Mouse (Mus musculus) layer of hippocampus, postnatal 25 days (tissue): ENCODE measurements around the gene Arhgap11a. TPM values are rescaled to one million over a fixed set of nuclear protein-coding genes. Genes with fewer than 3 reads are reported as not detected.
A peak's percentile ranks its signal among the peaks of the same experiment; 100 is the strongest.

ENCODE experiments used
- DNase-seq, 2 experiments: peaks; one replicate each; pipeline ENCODE4 v3.0.0; 2022; ENCODE audit warnings: mixed read lengths in 2 of 2, low spot score in 1 of 2; ENCODE audit errors: extremely low spot score in 1 of 2
- total RNA-seq, 2 experiments: library from RNA; stranded (reverse); gene quantifications; 2 replicates each; pipeline ENCODE4 v1.2.3; 2021

Arhgap11a gene
- total RNA-seq, 2 experiments from 2014 or later = 2.0 to 2.4 TPM

DNA sequence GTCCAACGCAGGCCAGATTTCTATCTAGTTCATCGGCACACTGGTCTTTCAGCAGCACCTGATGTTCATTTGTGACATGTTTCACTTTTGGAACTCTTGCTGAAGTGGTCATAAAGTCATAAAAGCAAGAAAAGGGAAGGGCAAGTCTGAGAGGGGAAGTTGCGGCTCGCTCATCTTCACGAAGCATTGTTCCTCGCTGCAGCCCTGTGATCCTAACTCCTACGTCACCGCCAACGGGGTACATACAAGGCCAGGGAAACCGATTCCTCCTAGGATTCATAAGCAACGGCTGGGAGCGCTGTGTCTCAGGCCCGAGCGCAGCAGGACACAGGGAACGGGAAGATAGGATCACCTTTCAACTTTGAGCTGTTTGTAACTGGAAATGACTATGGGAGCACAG is 28.3 kb downstream of the Arhgap11a start:
- no peak for DNase-seq

GRCm38 (mm10) chr2:113817681-113818606 is 30.5 kb downstream of the Arhgap11a start:
- DNase-seq = no peak

DNA sequence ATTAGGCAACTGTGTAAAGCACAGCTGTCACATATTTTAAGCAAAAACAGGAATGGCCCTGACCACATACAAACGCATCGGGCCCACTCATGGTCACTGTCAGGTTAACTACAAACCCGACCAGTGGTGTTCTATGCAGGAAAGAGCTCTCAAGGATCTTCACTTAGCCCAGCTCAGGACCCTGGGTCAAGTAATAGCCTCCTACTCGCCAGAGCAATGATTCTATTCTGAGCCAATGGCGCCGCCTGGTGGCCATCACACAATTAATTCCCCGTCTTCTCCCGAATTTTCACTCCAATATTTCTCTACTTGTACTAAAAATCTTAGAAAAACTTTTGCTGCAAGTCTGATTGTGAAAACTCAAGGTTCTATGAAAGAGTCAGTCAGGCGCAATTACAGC is 40.8 kb downstream of the Arhgap11a start:
- peak; percentile 52 to 82 for DNase-seq

GRCm38 (mm10) chr2:113806851-113807577 is 41.4 kb downstream of the Arhgap11a start:
- no peak for DNase-seq

- DNase-seq = no peak
Measured at GRCm38 (mm10) chr2:113805765-113806164, 42.7 kb downstream of the Arhgap11a start.

DNA sequence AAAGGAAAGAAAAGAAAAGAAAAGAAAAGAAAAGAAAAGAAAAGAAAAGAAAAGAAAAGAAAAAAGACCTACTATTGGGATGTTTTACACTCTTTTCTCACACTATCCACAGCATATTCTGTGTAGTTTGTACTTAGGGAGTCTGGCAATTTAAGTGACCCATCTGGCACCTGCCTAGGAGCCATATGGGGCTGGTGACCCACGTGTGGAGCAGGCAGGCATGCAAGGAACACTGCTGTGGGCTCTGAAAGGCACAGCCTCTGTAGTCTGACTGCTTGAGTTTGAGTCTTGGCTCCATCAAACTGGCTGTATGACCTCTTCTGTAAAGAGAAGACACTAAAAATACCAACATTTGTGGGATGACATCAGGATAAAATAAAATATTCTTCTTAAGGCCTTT is 44.7 kb downstream of the Arhgap11a start:
- no peak for DNase-seq

DNA sequence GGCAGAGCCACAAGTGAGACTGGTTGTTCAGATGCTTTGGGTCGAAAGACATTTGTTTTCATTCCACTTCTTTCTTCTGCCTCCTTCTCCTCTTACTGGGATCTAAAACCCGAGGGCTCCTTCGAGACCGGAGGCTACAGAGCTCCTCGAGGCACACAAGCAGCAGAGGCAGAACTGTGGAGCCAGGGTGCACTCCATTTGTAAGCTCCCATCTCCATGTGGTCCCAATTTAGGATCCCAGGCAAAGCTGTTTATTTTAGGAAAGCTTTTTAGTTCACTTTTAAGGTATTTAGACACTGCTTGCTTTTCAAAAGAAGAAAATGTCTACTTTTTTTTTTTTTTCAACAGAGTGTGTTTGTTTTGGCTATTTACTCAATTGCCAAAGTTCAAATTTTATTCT is 47.6 kb downstream of the Arhgap11a start:
- no peak for DNase-seq

DNA sequence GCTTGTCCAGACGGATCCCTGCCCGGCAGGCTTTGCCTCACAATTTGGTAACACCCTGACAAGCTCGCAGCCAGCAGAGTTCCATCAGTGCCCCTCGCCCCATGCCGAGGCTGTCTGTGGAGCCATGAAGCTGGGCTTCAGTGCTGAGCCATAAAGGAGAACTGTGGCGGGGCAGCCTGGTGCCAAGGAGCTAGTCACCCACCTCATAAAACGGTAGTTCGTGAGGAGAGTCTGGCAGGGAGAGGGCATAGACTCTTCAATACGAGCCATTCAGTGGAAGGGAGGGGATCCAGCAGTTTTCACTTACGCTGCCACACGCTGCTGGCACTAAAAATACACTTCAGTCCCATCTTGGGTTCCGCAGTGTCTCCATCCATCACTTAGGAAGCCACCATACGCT is 49.9 kb downstream of the Arhgap11a start:
- no peak for DNase-seq

DNA sequence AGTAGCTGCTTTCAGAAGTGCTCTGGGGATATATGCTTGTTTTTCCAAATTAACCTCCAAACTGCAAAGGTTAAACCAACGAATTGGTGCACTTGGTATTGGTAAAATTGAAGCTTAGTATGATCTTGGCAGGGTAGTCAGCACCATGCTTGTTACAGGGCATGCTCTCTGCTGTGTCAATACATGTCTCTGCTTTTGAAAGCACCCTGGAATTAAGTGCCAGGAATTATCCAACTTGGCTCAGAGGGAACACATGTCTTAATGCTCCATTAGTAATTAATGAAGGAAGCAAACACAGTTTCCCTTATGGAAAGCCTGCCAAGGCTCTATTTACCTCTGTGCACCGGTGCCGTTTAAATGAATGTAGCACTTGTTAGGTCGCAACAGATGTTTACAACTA is 53.3 kb downstream of the Arhgap11a start:
- DNase-seq = no peak

- no peak for DNase-seq
Measured at GRCm38 (mm10) chr2:113793521-113793920, 54.9 kb downstream of the Arhgap11a start.

DNA sequence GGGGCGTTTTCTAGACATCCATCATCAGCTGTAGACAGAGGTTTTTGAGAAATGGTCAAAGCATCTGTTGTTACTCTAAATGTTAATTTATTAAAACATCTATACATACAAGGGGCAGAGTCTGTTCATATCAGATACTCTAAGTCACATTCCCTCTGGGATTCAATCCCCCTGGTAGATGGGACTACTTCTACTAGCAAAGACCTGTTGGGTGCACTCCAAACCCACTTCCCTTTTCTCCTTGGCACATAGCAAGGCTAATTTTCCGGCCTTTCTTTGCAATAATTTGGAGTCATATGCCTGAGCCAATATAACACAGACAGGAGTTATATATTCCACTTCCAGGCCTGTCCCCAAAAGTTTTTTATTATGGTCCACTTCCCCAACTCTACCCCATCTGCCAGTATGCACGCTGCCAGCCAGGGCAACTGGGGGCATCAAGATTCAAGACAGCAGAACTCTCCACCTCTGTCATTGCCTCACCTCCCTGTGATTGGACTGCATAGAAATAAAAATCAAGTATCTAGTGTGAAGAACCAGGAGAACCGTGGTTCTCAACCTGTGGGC is 59.6 kb downstream of the Arhgap11a start:
- no peak for DNase-seq

DNA sequence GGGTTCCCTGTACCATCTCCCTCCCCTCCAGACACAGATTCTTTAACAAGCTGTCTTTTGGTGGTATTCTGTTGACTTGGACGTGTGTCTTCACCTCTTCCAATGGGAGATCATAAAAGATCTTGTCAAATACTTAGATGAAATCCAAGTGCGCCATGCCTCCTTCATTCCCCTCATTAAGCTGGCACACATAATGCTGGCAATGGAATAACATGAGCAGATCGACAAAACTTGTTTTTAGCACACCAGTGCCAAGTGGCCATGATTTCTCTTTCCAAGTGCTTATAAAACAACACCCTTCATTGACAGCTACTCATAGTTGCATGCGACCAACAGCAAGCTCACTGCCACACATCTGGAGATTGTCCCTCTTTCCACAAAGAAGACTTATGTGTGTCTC is 60.6 kb downstream of the Arhgap11a start:
- no peak for DNase-seq

- DNase-seq = no peak
Measured at GRCm38 (mm10) chr2:113784851-113785250, 63.6 kb downstream of the Arhgap11a start.

- no peak for DNase-seq
Measured at GRCm38 (mm10) chr2:113781521-113781920, 66.9 kb downstream of the Arhgap11a start.

Other genes starting within 250 kb of the Arhgap11a start
- 1 to 10 TPM; 6.3 to 6.9 TPM for gene Grem1, start 90.0 kb downstream of the Arhgap11a start, total RNA-seq
- 100 to 1,000 TPM; 371 to 410 TPM for gene Scg5, start 19.5 kb downstream of the Arhgap11a start, total RNA-seq
- gene Gjd2, start 165.0 kb upstream of the Arhgap11a start, total RNA-seq = 1 to 10 TPM; 7.2 to 7.4 TPM
- gene Actc1, start 204.9 kb upstream of the Arhgap11a start, total RNA-seq = not detected